Mouse (Mus musculus) embryonic fibroblast, embryonic 13.5 days (primary cell): Measurements from ENCODE around the gene Heatr9.

Source experiments
- CTCF ChIP-seq: IDR thresholded peaks from 2 replicates; pipeline ENCODE4 v1.5.1; 2011; ENCODE audit warnings: mild to moderate bottlenecking, control low read depth, low read length, moderate library complexity, borderline replicate concordance; ENCODE audit not compliant: insufficient read depth
- POLR2A ChIP-seq: IDR thresholded peaks from 2 replicates; pipeline ENCODE4 v1.6.1; 2011; ENCODE audit warnings: low read depth, mild to moderate bottlenecking, control low read depth, low read length, moderate library complexity

DNA sequence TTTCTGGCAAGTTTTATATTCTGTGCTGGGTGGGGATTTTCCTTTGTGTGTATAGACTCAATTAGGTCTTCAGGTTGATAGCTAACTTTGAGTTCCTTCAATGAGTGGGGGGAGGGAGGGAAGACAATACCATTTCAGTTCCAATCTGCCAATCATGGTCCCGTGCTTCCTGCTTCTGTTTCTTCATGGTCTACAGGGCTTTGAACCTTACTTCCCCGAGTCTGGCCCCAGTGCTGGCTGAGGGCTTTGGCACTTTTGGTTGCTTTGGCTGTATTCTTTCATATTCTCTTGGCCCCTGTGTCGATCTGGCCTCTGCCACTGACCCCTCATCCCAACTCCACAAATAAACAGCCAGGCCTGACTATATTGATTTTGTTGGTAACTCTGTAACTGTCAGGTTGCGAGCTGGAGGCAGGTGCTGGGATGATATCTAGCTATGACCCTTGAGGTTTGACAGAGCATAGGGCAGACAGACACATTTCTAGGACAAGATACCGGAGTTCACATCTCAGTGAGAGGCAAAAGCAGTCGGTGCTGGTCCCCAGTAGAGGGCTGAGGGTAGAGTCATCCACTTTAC lies 40.4 kb upstream of the Heatr9 start:
- no peak for TF ChIP-seq POLR2A
- no peak for TF ChIP-seq CTCF
